Comparison of ENCODE assay signal across 9 mouse cellular contexts in genomic region chr17:56818067-56818636, GRCm38 (mm10). TPM values are rescaled to one million over a fixed set of nuclear protein-coding genes. Genes with fewer than 3 reads are reported as not detected.
DNase-seq lines count a peak whose midpoint lies in the region.
"Had no signal": no experiment of that assay in that cellular context is flagged by ENCODE, and none has a peak within 500 bp of the region (broad histone marks: within the 10 kb centered on the region; RNA-seq: fewer than 3 reads in every experiment).

No protein-coding gene starts in this region.

- peak; percentile 54 for DNase-seq in adrenal gland, postnatal 14 days
- no peak for DNase-seq in adrenal gland, adult (ENCODE audit: inconsistent age in 2 of 2, low spot score in 1 of 2)
- peak; percentile 41 for DNase-seq in thymus, postnatal 4 days
- DNase-seq in thymus, adult 18-20 months = no peak
- DNase-seq in liver = peak; percentile 94
- peak; percentile 77 for DNase-seq in testis, postnatal 10 days (ENCODE audit: low spot score)
- DNase-seq in heart, postnatal 4 days = no peak
- no peak for DNase-seq in adrenal gland, adult 18-20 months (ENCODE audit: low spot score in 2 of 2)
- DNase-seq: cerebellum, adult 18-20 months had no signal

RNA-seq across cellular contexts. Expression of gene Rfx2, which starts 12.7 kb away (rescaled TPM):
- total RNA-seq in adrenal gland, postnatal 14 days (2021) = 5.9 and 6.0 TPM in 2 replicates
- 1 to 10 TPM; 8.1 to 9.3 TPM for total RNA-seq in heart, postnatal 4 days (2021)
- 1 to 10 TPM; 3.8 to 5.6 TPM for total RNA-seq in adrenal gland, adult 18-20 months (2021)

RNA-seq across cellular contexts. Expression of gene Prr22, which starts 48.1 kb away (rescaled TPM):
- 0.30 and 1.0 TPM in 2 replicates for total RNA-seq in adrenal gland, postnatal 14 days (2021)
- total RNA-seq in heart, postnatal 4 days (2021) = under 1 TPM; 0.41 to 0.61 TPM
- total RNA-seq in adrenal gland, adult 18-20 months (2021) = under 1 TPM; 0.48 to 0.93 TPM

RNA-seq across cellular contexts. Expression of gene Dus3l, which starts 53.6 kb away (rescaled TPM):
- total RNA-seq in adrenal gland, postnatal 14 days (2021) = 29.1 and 37.2 TPM in 2 replicates
- total RNA-seq in heart, postnatal 4 days (2021) = 10 to 100 TPM; 22.8 to 23.5 TPM
- total RNA-seq in adrenal gland, adult 18-20 months (2021) = 10 to 100 TPM; 28.3 to 31.3 TPM

RNA-seq across cellular contexts. Expression of gene Acsbg2, which starts 56.1 kb away (rescaled TPM):
- 0.44 and 0.64 TPM in 2 replicates for total RNA-seq in adrenal gland, postnatal 14 days (2021)
- not detected for total RNA-seq in heart, postnatal 4 days (2021)
- total RNA-seq in adrenal gland, adult 18-20 months (2021) = under 1 TPM in 1 of 2 experiments, not detected in 1; 0.27 TPM

RNA-seq across cellular contexts. Expression of gene 1700061G19Rik, which starts 57.1 kb away (rescaled TPM):
- total RNA-seq in adrenal gland, postnatal 14 days (2021) = 7.2 and 7.3 TPM in 2 replicates
- under 1 TPM; 0.16 to 0.21 TPM for total RNA-seq in heart, postnatal 4 days (2021)
- total RNA-seq in adrenal gland, adult 18-20 months (2021) = 1 to 10 TPM in 1 of 2 experiments, under 1 TPM in 1; 0.83 to 2.9 TPM

Comparison
In these comparisons a context has a peak if more than half of its experiments do, and no peak if none do; other contexts are left out.
1. DNase-seq: peak in adrenal gland, postnatal 14 days (single experiment), thymus, postnatal 4 days (single experiment), liver (single experiment) and testis, postnatal 10 days (single experiment); none in adrenal gland, adult (0 of 2), thymus, adult 18-20 months (0 of 2), heart, postnatal 4 days (single experiment) and adrenal gland, adult 18-20 months (0 of 2).